Mouse (Mus musculus) heart, postnatal 0 days (tissue): Measurements from ENCODE around the gene Gm7075. TPM values are rescaled to one million over a fixed set of nuclear protein-coding genes. Genes with fewer than 3 reads are reported as not detected.

ENCODE experiments used
- ATAC-seq: fragments of 200-750 bp; cut with Nextera tagmentation; 2 replicates; pipeline ENCODE4 v1.8.0; 2017; ENCODE audit warnings: low read depth, moderate number of reproducible peaks, moderate library complexity; ENCODE audit not compliant: insufficient read depth
- DNase-seq: peaks from one replicate; pipeline ENCODE4 v3.0.0-alpha.2; 2016; ENCODE audit warnings: low spot score
- H3K27ac ChIP-seq: fragments of 300-500 bp; sonication (generic); 2 replicates; pipeline ENCODE4 v1.5.1; 2014; ENCODE audit warnings: low read depth, mild to moderate bottlenecking
- H3K27me3 ChIP-seq: fragments of 300-500 bp; sonication (generic); 2 replicates; pipeline ENCODE4 v1.6.1; 2014; ENCODE audit warnings: low read length, mixed read lengths; ENCODE audit not compliant: control insufficient read depth, insufficient read depth
- H3K36me3 ChIP-seq: fragments of 300-500 bp; sonication (generic); replicated peaks from 2 replicates; pipeline ENCODE4 v1.6.1; 2014; ENCODE audit warnings: low read length, mixed read lengths; ENCODE audit not compliant: control insufficient read depth, insufficient read depth
- H3K4me1 ChIP-seq: fragments of 300-500 bp; sonication (generic); 2 replicates; pipeline ENCODE4 v1.6.1; 2014; ENCODE audit warnings: antibody characterized with exemption; ENCODE audit not compliant: control insufficient read depth, insufficient read depth
- H3K4me2 ChIP-seq: fragments of 300-500 bp; sonication (generic); 2 replicates; pipeline ENCODE4 v1.6.1; 2014; ENCODE audit warnings: low read depth, mild to moderate bottlenecking, low read length, moderate library complexity
- H3K4me3 ChIP-seq: fragments of 300-500 bp; sonication (generic); 2 replicates; pipeline ENCODE4 v1.5.1; 2014; ENCODE audit warnings: low read depth, low read length
- H3K9ac ChIP-seq: fragments of 300-500 bp; sonication (generic); replicated peaks from 2 replicates; pipeline ENCODE4 v1.6.1; 2014; ENCODE audit warnings: low read depth, low read length, mixed read lengths
- H3K9me3 ChIP-seq: fragments of 300-500 bp; sonication (generic); replicated peaks from 2 replicates; pipeline ENCODE4 v1.6.1; 2016; ENCODE audit warnings: low read length; ENCODE audit not compliant: control insufficient read depth
- CTCF ChIP-seq: IDR thresholded peaks from 2 replicates; pipeline ENCODE4 v1.5.1; 2016; ENCODE audit warnings: antibody characterized with exemption, control low read depth, low read depth
- EP300 ChIP-seq: IDR thresholded peaks from 2 replicates; pipeline ENCODE4 v1.6.1; 2016; ENCODE audit warnings: antibody characterized with exemption, low read depth
- WGBS: fragments of 180-500 bp; shearing (Covaris S2); extraction: QIAGEN DNeasy Blood & Tissue Kit; methylation state at CpG from one replicate; pipeline ENCODE4 v1.1.7; 2014; 5-methylcytosine and 5-hydroxymethylcytosine counted together
- polyA plus RNA-seq: library from polyadenylated mRNA; unstranded; fragments of >200 nt; fragmentation: Nextera tagmentation; extraction: Ambion mirVana; gene quantifications from 2 replicates; pipeline ENCODE4 v1.2.1, GENCODE M21; 2015
- total RNA-seq: library from RNA; depleted of rRNA; stranded (reverse); fragments of >200 nt; gene quantifications from 2 replicates; pipeline ENCODE4 v1.2.3, GENCODE M21; 2014; ENCODE audit warnings: low replicate concordance

The Gm7075 gene
- total and polyA plus RNA-seq, 2 experiments from 2014 or later = not detected

DNA sequence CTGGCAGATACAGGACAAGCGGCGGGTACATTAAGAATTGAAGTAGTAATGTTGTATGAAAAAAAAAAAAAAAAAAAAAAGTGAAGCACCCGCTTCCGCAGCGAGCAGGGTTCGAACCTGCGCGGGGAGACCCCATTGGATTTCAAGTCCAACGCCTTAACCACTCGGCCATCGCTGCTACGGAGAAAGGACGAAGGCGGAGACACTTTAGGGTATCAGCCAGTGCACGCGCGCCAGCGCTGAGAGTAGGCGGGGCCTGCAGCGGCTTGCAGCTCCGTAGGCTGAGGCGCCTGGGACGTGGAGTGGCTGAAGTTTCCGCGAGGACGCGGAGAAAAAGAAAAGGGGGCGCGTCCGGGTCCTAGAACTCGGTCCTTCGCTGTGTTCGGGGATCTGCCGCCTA, 7.8 kb upstream of the Gm7075 start:
- ATAC-seq = peak; percentile 91
- 0% methylated on average over 34 of the region's 34 CpGs for WGBS
- Histone ChIP-seq H3K36me3 (no peaks in the 10 kb centered on the region), H3K4me3 (peak overlapping the region; percentile 89), H3K27me3 (no peaks in the 10 kb centered on the region), H3K9me3 (no peaks in the 10 kb centered on the region), H3K9ac (peak overlapping the region; percentile 74), H3K4me1 (no peaks in the 10 kb centered on the region), H3K4me2 (peak overlapping the region; percentile 77), H3K27ac (peak overlapping the region; percentile 82)
- TF ChIP-seq CTCF (no peak), EP300 (peak; percentile 81)
- peak; percentile 87 for DNase-seq

- H3K27ac ChIP-seq = peak overlapping the region; percentile 49
- H3K4me2 ChIP-seq = peak overlapping the region; percentile 77
Observed at GRCm38 (mm10) chr10:63429023-63429340, 7.4 kb upstream of the Gm7075 start.

GRCm38 (mm10) chr10:63428243-63429022, 6.8 kb upstream of the Gm7075 start:
- DNase-seq (peak; percentile 25), ATAC-seq (no peak)
- Histone ChIP-seq H3K4me2 (peak overlapping the region; percentile 77), H3K4me3 (peak overlapping the region; percentile 89), H3K9me3 (no peaks in the 10 kb centered on the region), H3K27ac (peak overlapping the region; percentile 49), H3K4me1 (no peaks in the 10 kb centered on the region), H3K36me3 (no peaks in the 10 kb centered on the region), H3K27me3 (no peaks in the 10 kb centered on the region), H3K9ac (peak overlapping the region; percentile 38)
- WGBS = 22% methylated on average over 19 of the region's 19 CpGs
- TF ChIP-seq CTCF (no peak), EP300 (no peak)

More at GRCm38 (mm10) chr10:63429023-63429340, 7.4 kb upstream of the Gm7075 start:
- Histone ChIP-seq H3K4me3 (peak overlapping the region; percentile 89), H3K27me3 (no peaks in the 10 kb centered on the region), H3K4me1 (no peaks in the 10 kb centered on the region), H3K9ac (peak overlapping the region; percentile 38), H3K36me3 (no peaks in the 10 kb centered on the region), H3K9me3 (no peaks in the 10 kb centered on the region)
- ATAC-seq (no peak), DNase-seq (no peak)
- TF ChIP-seq CTCF (no peak), EP300 (no peak)
- 3% methylated on average over 11 of the region's 11 CpGs for WGBS

GRCm38 (mm10) chr10:63427146-63427545, 5.6 kb upstream of the Gm7075 start:
- H3K27ac ChIP-seq = no peak overlapping the region
- no peak for ATAC-seq
- no peak overlapping the region for H3K4me3 ChIP-seq
- no peaks in the 10 kb centered on the region for H3K36me3 ChIP-seq
- WGBS = 69% methylated on average over 8 of the region's 8 CpGs
- H3K4me2 ChIP-seq = no peak overlapping the region
- DNase-seq = no peak
- H3K27me3 ChIP-seq = no peaks in the 10 kb centered on the region
- H3K9ac ChIP-seq = no peak overlapping the region
- no peaks in the 10 kb centered on the region for H3K9me3 ChIP-seq
- no peak for TF ChIP-seq CTCF
- no peak for TF ChIP-seq EP300
- no peaks in the 10 kb centered on the region for H3K4me1 ChIP-seq

DNA sequence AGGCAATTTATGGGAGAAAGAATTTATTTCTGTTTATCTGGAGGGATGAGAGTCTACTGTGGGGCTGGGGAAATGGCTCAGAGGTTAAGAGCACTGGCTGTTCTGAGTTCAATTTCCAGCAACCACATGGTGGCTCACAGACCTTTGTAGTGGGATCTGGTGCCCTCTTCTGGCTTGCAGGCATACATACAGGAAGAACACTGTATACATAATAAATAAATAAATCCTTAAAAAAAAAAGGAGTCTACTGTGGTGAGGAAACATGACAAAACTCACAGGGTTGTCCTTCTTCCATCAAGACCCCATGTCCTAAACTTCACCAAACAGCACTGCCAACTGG, 2.9 kb upstream of the Gm7075 start:
- no peak for TF ChIP-seq EP300
- peak; percentile 56 for TF ChIP-seq CTCF
- no peaks in the 10 kb centered on the region for H3K4me1 ChIP-seq
- DNase-seq (no peak), ATAC-seq (no peak)
- no peaks in the 10 kb centered on the region for H3K27me3 ChIP-seq
- H3K4me3 ChIP-seq = no peak overlapping the region
- no peaks in the 10 kb centered on the region for H3K36me3 ChIP-seq
- no peak overlapping the region for H3K27ac ChIP-seq
- no peak overlapping the region for H3K4me2 ChIP-seq
- no peaks in the 10 kb centered on the region for H3K9me3 ChIP-seq
- no peak overlapping the region for H3K9ac ChIP-seq
